Mouse (Mus musculus) small intestine, adult 2 months (tissue): ENCODE measurements at regions not wholly inside any gene's neighbourhood (a gene's known extent, or its start where the extent isn't known, plus 50 kb on each side); places are given as distances from the start of the nearest gene placed in this dataset.

Experiments used
- CTCF ChIP-seq: fragments of 200-500 bp; IDR thresholded peaks from 2 replicates; pipeline ENCODE4 v1.5.1; 2012; ENCODE audit warnings: low read depth, mild to moderate bottlenecking, control low read depth, inconsistent platforms, low read length, moderate library complexity, mixed read lengths; ENCODE audit not compliant: insufficient replicate concordance, insufficient read length; ENCODE audit errors: extremely low read depth
- POLR2A ChIP-seq: fragments of 200-500 bp; IDR thresholded peaks from 2 replicates; pipeline ENCODE4 v1.6.1; 2012; ENCODE audit warnings: low read depth, mild to moderate bottlenecking, control low read depth, inconsistent platforms, low read length, moderate library complexity

GRCm38 (mm10) chr8:8307487-8307886 is 353.6 kb downstream of the Efnb2 start:
- TF ChIP-seq POLR2A (no peak), CTCF (no peak)
